In genomic region chr8:13785250-13785763, GRCm38 (mm10) we compare ENCODE assay signal across 7 mouse cellular contexts. TPM values are rescaled to one million over a fixed set of nuclear protein-coding genes. Genes with fewer than 3 reads are reported as not detected.
A peak's percentile ranks its signal among the peaks of the same experiment; 100 is the strongest.
DNase-seq lines count a peak whose midpoint lies in the region; ATAC-seq and TF ChIP-seq lines count a peak whose summit lies in the region.

Gene Upf3a, plus strand, starts transcription at chr8:13785615.

- WGBS in embryonic facial prominence, embryonic 12.5 days, result under 1% methylated on average over 46 of the region's 47 CpGs
- under 1% methylated on average over 47 of the region's 47 CpGs for WGBS in kidney, adult 2 months
- WGBS in limb, embryonic 12.5 days, result under 1% methylated on average over 47 of the region's 47 CpGs
- 0% methylated on average over 46 of the region's 47 CpGs for WGBS in midbrain, embryonic 15.5 days
- WGBS in spleen, adult 2 months, result 1% methylated on average over 47 of the region's 47 CpGs

- peak; percentile 89 for DNase-seq in adrenal gland, postnatal 25 days
- peak; percentile 92 to 95 for DNase-seq in heart, adult 18-20 months
- DNase-seq in kidney, adult 2 months, result peak; percentile 94
- DNase-seq in spleen, adult 2 months (ENCODE audit: low read depth in 1 of 2, low spot score in 2 of 2), result peak; percentile 89 to 91

- H3K27ac ChIP-seq in embryonic facial prominence, embryonic 12.5 days, result peak within 1 kb of the TSS; percentile 98
- peak within 1 kb of the TSS; percentile 94 for H3K27ac ChIP-seq in kidney, adult 2 months (ENCODE audit: insufficient read depth, low read depth, low read length)
- peak within 1 kb of the TSS; percentile 97 for H3K27ac ChIP-seq in limb, embryonic 12.5 days
- peak within 1 kb of the TSS; percentile 96 for H3K27ac ChIP-seq in midbrain, embryonic 15.5 days
- peak within 1 kb of the TSS; percentile 99 for H3K27ac ChIP-seq in spleen, adult 2 months (ENCODE audit: insufficient read depth, low read length)

- peaks cover 35% of the 10 kb centered on the region for H3K36me3 ChIP-seq in embryonic facial prominence, embryonic 12.5 days
- H3K36me3 ChIP-seq in kidney, adult 2 months (ENCODE audit: control insufficient read depth, insufficient read depth, low read length), result no peaks in the 10 kb centered on the region
- H3K36me3 ChIP-seq in limb, embryonic 12.5 days, result peaks cover 44% of the 10 kb centered on the region
- H3K36me3 ChIP-seq in midbrain, embryonic 15.5 days (replicated peaks), result peaks cover 15% of the 10 kb centered on the region
- H3K36me3 ChIP-seq in spleen, adult 2 months (ENCODE audit: control insufficient read depth, insufficient read depth, low read length), result peaks cover 15% of the 10 kb centered on the region

- H3K9ac ChIP-seq in embryonic facial prominence, embryonic 12.5 days, result peak within 1 kb of the TSS; percentile 89
- peak within 1 kb of the TSS; percentile 92 for H3K9ac ChIP-seq in limb, embryonic 12.5 days (replicated peaks)
- H3K9ac ChIP-seq in midbrain, embryonic 15.5 days, result peak within 1 kb of the TSS; percentile 69

- no peak for TF ChIP-seq POLR2A in kidney, adult 2 months (IDR thresholded peaks at IDR 0.05; ENCODE audit: low read depth, low read length)
- TF ChIP-seq POLR2A in spleen, adult 2 months (IDR thresholded peaks at IDR 0.05; ENCODE audit: low read depth, low read length), result no peak

- peak; percentile 89 for ATAC-seq in embryonic facial prominence, embryonic 12.5 days (ENCODE audit: insufficient number of reproducible peaks, insufficient read depth, low FRiP score, low TSS enrichment)
- peak; percentile 91 for ATAC-seq in limb, embryonic 12.5 days (ENCODE audit: insufficient number of reproducible peaks, insufficient read depth, low FRiP score, low TSS enrichment, low read depth)
- ATAC-seq in midbrain, embryonic 15.5 days (replicated peaks), result peak; percentile 96

- peaks cover 13% of the 10 kb centered on the region for H3K4me1 ChIP-seq in embryonic facial prominence, embryonic 12.5 days
- H3K4me1 ChIP-seq in kidney, adult 2 months (ENCODE audit: control insufficient read depth, insufficient read depth, low read length), result peaks cover 3% of the 10 kb centered on the region; the same call in 1 of the 2 replicates
- peaks cover 14% of the 10 kb centered on the region for H3K4me1 ChIP-seq in limb, embryonic 12.5 days (replicated peaks)
- H3K4me1 ChIP-seq in midbrain, embryonic 15.5 days, result peaks cover 14% of the 10 kb centered on the region
- H3K4me1 ChIP-seq in spleen, adult 2 months (ENCODE audit: control insufficient read depth, insufficient read depth, insufficient read length), result peaks cover 3% of the 10 kb centered on the region; the same call in 1 of the 2 replicates

- H3K4me3 ChIP-seq in embryonic facial prominence, embryonic 12.5 days, result peak within 1 kb of the TSS; percentile 67
- H3K4me3 ChIP-seq in kidney, adult 2 months (ENCODE audit: insufficient read depth, low read depth, low read length), result peak within 1 kb of the TSS; percentile 89
- H3K4me3 ChIP-seq in limb, embryonic 12.5 days (replicated peaks), result peak within 1 kb of the TSS; percentile 67
- peak within 1 kb of the TSS; percentile 73 for H3K4me3 ChIP-seq in midbrain, embryonic 15.5 days
- H3K4me3 ChIP-seq in spleen, adult 2 months (ENCODE audit: extremely low read depth, insufficient read depth, insufficient read length), result peak within 1 kb of the TSS; percentile 92

- H3K27me3 ChIP-seq in embryonic facial prominence, embryonic 12.5 days, result no peaks in the 10 kb centered on the region
- no peaks in the 10 kb centered on the region for H3K27me3 ChIP-seq in kidney, adult 2 months (replicated peaks; ENCODE audit: control insufficient read depth, insufficient read depth, low read length)
- no peaks in the 10 kb centered on the region for H3K27me3 ChIP-seq in limb, embryonic 12.5 days
- H3K27me3 ChIP-seq in midbrain, embryonic 15.5 days (replicated peaks), result no peaks in the 10 kb centered on the region
- H3K27me3 ChIP-seq in spleen, adult 2 months (ENCODE audit: control insufficient read depth, insufficient read depth, low read length), result no peaks in the 10 kb centered on the region

- peak; percentile 64 for TF ChIP-seq CTCF in kidney, adult 2 months (conservative IDR thresholded peaks at IDR 0.05; ENCODE audit: insufficient read depth, insufficient read length, low read depth, low read length)
- peak; percentile 80 for TF ChIP-seq CTCF in spleen, adult 2 months (IDR thresholded peaks at IDR 0.05; ENCODE audit: extremely low read depth, insufficient read depth, insufficient read length, insufficient replicate concordance)

- H3K4me2 ChIP-seq in embryonic facial prominence, embryonic 12.5 days (replicated peaks), result peak within 1 kb of the TSS; percentile 79
- peak within 1 kb of the TSS; percentile 78 for H3K4me2 ChIP-seq in limb, embryonic 12.5 days
- peak within 1 kb of the TSS; percentile 87 for H3K4me2 ChIP-seq in midbrain, embryonic 15.5 days

- H3K9me3 ChIP-seq in embryonic facial prominence, embryonic 12.5 days, result no peaks in the 10 kb centered on the region
- H3K9me3 ChIP-seq in limb, embryonic 12.5 days, result no peaks in the 10 kb centered on the region
- no peaks in the 10 kb centered on the region for H3K9me3 ChIP-seq in midbrain, embryonic 15.5 days

RNA-seq across cellular contexts. Expression of gene Upf3a, which starts in this region (rescaled TPM):
- total RNA-seq in adrenal gland, postnatal 25 days (2021), result 35.1 and 37.5 TPM in 2 replicates
- 45.7 and 49.7 TPM in 2 replicates for polyA plus RNA-seq in embryonic facial prominence, embryonic 12.5 days (2016; fragmentation: Nextera tagmentation; extraction: Ambion mirVana)
- total RNA-seq in heart, adult 18-20 months (2021), result 10 to 100 TPM in 1 of 2 experiments, 1 to 10 TPM in 1; 9.3 to 10.0 TPM
- 7.1 and 8.1 TPM in 2 replicates for polyA plus RNA-seq in kidney, adult 2 months (2012; rRNA removed)
- 41.9 and 45.2 TPM in 2 replicates for polyA plus RNA-seq in limb, embryonic 12.5 days (2016; fragmentation: Nextera tagmentation; extraction: Ambion mirVana)
- polyA plus RNA-seq in midbrain, embryonic 15.5 days (2015; fragmentation: Nextera tagmentation; extraction: Ambion mirVana), result 39.2 and 44.0 TPM in 2 replicates
- polyA plus RNA-seq in spleen, adult 2 months (2012; rRNA removed), result 5.8 and 7.5 TPM in 2 replicates

Comparison
In these comparisons a context has a peak if more than half of its experiments do, and no peak if none do; other contexts are left out.
1. Peak in every context shown above with its lines: DNase-seq, ATAC-seq, H3K4me3 ChIP-seq and H3K27ac ChIP-seq.